Comparison of ENCODE assay signal across 16 mouse cellular contexts in the genomic region with DNA sequence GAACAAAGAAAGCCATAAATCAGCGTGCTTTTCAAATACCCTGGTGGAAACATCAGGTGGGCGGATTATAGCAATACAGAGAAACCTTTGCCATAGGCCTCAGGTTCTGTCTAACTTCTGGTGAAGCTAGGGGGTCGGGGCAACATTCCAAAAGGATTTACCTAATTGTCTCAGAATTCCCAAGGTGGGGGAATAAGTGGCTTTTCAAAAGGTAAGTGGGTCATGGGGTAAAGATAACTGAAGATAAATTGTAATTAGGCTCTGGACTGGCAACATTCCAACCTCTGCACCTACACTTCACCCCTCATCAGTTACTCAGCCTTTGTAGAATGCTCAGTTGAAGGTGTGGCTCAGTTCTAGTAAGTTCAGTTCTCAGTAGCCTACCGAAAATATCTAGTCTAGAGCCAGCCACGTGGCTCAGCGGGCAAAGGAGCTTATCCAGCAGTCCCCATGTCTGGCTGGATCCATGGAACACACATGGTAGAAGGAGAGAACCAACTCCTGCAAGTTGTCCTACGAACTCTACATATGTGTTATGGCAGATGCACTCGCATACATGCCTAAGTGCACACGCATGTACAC.
"Had no signal": no experiment of that assay in that cellular context is flagged by ENCODE, and none has a peak within 500 bp of the region (broad histone marks: within the 10 kb centered on the region; RNA-seq: fewer than 3 reads in every experiment).

No protein-coding gene starts in this region.

- ATAC-seq: hindbrain, postnatal 0 days; midbrain, embryonic 15.5 days had no signal

- H3K9me3 ChIP-seq: limb, embryonic 15.5 days; liver, embryonic 15.5 days; midbrain, embryonic 15.5 days; neural tube, embryonic 12.5 days had no signal

- H3K4me1 ChIP-seq: limb, embryonic 15.5 days; neural tube, embryonic 12.5 days had no signal

- H3K9ac ChIP-seq: limb, embryonic 15.5 days; liver, embryonic 15.5 days; midbrain, embryonic 15.5 days; neural tube, embryonic 12.5 days had no signal

- H3K4me3 ChIP-seq: limb, embryonic 15.5 days; liver, embryonic 15.5 days; midbrain, embryonic 15.5 days; neural tube, embryonic 12.5 days had no signal

- H3K36me3 ChIP-seq: limb, embryonic 15.5 days; liver, embryonic 15.5 days; midbrain, embryonic 15.5 days; neural tube, embryonic 12.5 days had no signal

- H3K27ac ChIP-seq: hindbrain, postnatal 0 days; kidney, postnatal 0 days; limb, embryonic 15.5 days; midbrain, embryonic 15.5 days; neural tube, embryonic 12.5 days had no signal

- H3K4me2 ChIP-seq: limb, embryonic 15.5 days; liver, embryonic 15.5 days; midbrain, embryonic 11.5 days; midbrain, embryonic 15.5 days; neural tube, embryonic 12.5 days had no signal

- DNase-seq: kidney, adult 11 months; kidney, adult 9 months; kidney, postnatal 36 days; layer of hippocampus, adult 9-11 months; layer of hippocampus, postnatal 36 days; lung, postnatal 14 days; retina, postnatal 1 day; thymus, adult 2 months; thymus, postnatal 36 days had no signal

- H3K27me3 ChIP-seq: limb, embryonic 15.5 days; liver, embryonic 15.5 days; midbrain, embryonic 15.5 days; neural tube, embryonic 12.5 days had no signal
